Mouse (Mus musculus) activated CD4-positive, CD25-positive, alpha-beta regulatory T cell, adult 4 months (primary cell): ENCODE measurements around the gene Hps5. TPM values are rescaled to one million over a fixed set of nuclear protein-coding genes. Genes with fewer than 3 reads are reported as not detected.
"Not testable (repeated sequence)": the region's sequence is repeated elsewhere in the genome, so short reads cannot be mapped to it uniquely, and the experiment has no call there.

Source experiments
- ATAC-seq: one replicate; pipeline ENCODE4 v1.8.0; 2017
- polyA plus RNA-seq, 2 experiments: library from polyadenylated mRNA; unstranded; fragments of 100-300 nt; shearing (Covaris generic); gene quantifications; one replicate each; pipeline ENCODE4 v1.2.1; 2017

The Hps5 gene
- polyA plus RNA-seq, 2 experiments from 2014 or later: 17.6 to 17.8 TPM

DNA sequence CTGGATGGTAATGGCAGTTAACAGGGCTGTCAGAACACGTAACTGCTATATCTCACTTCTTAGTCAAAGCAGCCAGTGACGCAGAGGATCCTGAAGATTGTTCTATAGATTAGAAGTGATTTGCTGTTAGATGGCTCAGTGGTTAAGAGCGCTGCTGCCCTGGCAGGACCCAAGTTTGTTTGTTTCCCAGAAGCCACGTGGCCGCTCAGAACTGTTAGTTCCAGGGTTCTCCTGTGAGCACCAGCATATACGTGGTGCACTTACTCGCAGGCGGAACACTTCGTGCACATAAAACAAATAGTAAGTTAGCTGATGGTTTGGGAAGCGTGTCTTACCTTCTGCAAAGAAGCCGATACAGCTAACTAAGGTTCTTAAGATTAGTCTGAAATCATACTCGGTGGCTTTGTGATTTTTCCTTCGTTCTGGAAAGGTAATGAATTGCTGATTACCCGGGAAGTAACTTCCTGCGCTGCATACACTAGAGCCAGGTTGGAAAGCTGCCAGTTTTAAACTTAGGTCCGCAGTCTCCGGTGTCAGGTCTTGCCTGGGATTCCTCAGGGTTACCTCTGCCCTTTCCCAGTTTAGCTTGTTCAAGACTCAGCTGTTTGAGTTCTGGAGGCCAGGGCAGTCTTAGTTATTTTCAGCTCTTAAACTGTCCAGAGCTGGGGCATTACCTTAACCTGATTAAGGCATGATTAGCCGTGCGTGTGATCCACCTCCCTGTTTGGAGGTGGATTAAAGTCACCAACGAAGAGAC lies 31.4 kb upstream of the Hps5 start:
- ATAC-seq: no peak

- not testable (repeated sequence) for ATAC-seq
These were observed 25.2 kb upstream of the Hps5 start for GRCm38 (mm10) chr7:46820876-46821632.

GRCm38 (mm10) chr7:46814012-46814411 lies 18.1 kb upstream of the Hps5 start:
- ATAC-seq: no peak

- ATAC-seq: no peak
These were observed 14.5 kb upstream of the Hps5 start for GRCm38 (mm10) chr7:46810325-46810724.

DNA sequence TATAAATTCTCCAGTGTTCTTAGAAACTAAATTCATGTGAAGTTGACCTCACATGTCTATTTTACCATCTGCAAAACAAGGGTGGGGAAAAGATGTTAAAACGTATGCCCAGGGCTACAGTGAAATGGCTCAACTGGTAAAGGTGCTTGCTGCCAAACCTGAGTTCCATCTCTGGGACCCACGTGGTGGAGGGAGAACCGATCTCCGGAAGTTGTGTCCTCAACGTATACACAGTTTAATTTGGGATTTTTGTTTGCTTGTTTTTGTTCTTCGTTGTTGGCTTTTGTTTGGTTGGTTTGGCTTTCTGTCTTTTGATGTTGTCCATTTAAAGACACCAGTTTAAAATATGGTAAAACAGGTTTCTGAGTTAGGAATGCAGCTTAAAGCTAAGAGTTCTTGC lies 915 bp upstream of the Hps5 start:
- ATAC-seq: no peak

DNA sequence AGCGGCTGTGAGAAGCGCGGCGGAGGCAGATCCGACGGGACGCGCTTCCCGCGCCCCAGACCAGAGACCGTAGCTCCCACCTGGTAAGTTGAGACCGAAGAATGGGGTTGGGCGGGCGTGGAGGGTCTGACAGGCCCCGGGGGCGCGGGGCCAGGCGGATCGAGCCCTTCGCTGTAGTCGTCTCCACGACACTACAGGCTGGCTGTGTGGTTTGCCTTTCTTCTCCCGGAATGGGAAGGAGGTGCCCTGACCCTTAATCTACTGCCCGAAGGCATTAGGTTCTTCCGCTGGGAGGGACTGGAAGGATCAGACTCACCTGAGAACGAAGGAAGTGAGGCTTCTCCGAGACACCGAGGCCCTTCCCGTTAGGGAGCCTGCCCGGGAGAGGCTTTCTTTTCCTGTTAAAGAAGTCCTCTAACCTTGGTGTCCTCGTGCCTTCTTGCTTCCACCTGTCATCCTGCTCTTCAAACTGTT lies 379 bp upstream of the Hps5 start:
- peak; percentile 4 for ATAC-seq

- ATAC-seq: no peak
These were observed 2.0 kb downstream of the Hps5 start for GRCm38 (mm10) chr7:46793871-46794270.

DNA sequence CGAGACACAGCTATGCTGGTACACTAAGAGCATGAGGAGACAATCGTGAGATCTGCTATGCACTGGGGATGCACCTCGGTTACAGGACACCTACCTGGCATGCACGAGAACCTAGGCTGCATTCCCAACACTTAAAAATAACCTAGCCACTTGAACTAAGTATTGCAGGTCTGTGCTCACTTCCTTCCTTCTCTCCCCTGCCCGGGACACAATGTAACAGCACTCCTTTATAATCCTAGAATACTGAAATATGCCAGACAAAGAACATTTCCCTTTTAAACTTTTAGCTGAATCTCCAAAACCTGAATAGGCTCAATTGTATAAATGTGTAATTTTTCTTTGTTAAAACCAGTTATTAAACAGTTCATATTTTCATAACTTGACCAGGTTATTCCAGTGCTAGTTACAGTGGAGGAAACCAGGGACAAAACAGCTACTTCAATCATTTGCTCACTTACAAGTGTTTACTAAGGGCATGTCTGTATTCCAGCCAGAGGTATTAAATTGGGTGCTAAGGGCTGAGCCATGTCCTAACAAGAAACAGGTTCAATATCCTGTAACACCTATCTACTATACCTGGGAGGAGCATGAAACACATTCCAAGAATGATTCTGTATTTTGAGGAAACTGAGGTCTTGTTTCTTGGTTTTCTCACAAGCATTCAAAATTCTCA lies 6.6 kb downstream of the Hps5 start:
- ATAC-seq: no peak

DNA sequence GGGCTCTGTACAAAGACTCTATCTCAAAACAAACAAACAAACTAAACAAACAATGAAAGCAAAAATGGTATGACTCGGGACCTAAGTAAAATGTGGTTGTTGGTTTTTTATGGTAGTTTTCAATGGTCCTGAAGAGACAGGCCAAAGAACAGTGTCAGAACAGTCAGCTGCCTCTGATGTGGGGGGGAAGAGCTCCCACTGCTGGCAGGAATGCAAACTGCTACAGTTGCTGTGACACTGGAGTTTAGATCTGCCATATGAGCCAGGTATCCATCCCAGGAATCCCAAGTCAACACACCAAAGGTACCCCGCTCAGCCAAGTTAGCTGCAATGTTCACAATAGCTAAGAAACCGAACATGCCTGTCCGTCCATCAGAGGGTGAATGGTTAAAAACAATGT lies 25.2 kb downstream of the Hps5 start:
- peak; percentile 63 for ATAC-seq

DNA sequence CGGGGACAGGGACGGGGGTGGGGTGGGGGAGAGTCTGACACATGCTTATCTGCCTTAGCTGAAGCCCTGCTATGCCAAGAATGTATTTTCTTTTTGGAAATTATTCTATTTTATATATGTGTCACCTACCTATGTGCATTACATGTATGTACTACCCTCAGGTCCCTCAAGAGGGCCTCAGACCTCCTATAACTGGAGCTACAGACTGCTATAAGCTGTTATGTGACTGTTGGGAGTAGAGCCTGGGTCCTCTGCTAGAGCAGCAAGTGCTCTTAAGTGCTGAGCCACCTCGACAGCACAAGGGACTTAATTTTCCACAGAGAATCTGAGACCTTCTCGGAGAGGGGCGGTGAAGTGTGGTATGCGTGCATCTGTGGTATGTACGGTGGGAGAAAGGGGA lies 27.4 kb downstream of the Hps5 start:
- ATAC-seq: no peak

- no peak for ATAC-seq
These were observed 28.5 kb downstream of the Hps5 start for GRCm38 (mm10) chr7:46767371-46767770.

DNA sequence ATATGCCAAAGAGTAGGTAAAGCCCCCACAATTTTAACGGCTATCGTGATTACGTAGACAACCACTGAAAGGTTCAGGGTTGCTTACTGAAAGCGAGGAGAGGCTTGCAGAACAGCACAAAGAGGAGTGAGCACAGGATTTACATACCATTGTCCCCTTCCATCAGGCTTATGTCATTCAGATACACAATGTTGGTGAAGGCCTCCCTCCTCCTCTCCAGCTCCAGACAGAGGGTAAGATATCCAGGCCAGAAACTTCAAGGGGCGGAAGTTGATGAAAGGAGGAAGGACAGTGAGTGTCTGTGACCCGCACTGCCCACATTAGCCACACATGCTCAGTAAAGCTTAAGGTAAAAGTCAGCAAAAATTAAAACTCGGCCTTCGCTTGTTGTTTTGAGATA lies 31.2 kb downstream of the Hps5 start:
- no peak for ATAC-seq

DNA sequence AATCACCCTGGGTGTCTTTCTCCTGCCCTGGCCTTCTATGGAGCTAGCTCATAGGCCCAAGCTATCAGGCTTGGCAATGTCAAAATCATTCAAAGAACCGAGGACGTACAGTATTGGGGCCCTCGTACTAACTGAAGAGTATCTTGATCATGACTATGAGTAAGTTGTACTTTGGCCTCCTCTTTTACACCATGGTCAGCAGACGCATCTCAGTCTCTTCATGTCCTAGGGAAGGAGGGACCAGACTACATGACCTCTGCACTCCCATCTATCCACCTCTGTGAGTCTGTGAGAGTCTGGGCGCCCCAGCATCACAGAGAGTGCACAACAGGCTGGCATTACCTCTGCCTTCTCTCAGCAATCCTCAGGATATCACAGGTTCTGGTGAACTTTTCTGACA lies 33.3 kb downstream of the Hps5 start:
- no peak for ATAC-seq

DNA sequence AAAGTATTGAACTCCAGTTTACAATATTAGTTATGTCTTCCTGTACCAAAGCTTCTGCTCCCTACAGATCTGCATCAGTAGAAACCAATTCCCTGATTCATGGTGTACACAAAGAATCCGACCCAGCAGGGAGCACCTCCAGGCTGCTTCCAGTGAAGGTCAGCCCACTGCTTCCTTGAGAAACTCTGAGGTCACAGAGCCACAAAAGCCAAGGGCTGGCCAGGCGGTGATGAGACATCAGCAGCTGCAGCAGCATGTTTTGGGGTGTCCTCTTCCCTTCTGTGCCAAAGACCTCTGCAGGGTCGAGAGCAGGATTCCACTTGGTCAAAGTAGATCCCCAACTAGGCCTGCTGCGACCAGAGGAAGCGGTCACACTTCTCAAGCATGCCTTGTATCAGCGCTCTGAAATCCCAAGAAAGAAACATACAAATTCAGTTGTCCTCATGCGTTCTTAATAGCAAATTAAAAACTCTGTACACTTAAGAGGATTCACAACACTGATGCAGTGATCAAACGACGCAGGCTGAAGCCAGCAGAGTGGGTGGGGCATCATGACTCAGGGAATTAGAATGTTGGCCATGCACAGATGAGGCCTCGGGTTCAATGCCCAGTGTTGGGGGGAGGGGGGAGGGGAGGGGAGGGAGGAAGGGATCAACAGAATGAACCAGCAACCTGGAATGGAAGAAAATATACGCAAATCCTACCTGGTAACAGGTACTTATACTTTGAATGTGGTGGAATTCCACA lies 34.6 kb downstream of the Hps5 start:
- no peak for ATAC-seq

DNA sequence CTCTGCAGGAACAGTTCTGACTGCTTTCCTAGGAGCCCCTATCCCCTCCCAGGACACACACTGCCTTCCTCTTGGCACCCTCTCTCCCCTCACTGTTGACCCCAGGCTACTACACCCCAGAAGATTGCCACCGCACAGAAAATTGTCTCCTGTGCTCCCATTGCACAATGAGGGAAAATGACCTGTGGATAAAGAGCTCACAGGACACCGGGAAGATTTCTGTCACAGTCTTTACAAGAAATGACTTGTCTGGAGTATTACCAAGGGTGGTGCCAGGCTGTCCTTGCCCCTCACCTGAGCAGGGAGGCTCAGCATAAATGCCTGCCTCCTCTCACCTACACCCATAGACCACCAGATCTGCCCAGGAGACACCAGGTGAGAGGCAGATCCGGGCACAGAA lies 44.4 kb downstream of the Hps5 start, which contains the start of gene Saa2:
TSS of gene Saa2 (plus strand) at position 301 of the 400 bp plus-strand sequence.
- ATAC-seq: no peak

DNA sequence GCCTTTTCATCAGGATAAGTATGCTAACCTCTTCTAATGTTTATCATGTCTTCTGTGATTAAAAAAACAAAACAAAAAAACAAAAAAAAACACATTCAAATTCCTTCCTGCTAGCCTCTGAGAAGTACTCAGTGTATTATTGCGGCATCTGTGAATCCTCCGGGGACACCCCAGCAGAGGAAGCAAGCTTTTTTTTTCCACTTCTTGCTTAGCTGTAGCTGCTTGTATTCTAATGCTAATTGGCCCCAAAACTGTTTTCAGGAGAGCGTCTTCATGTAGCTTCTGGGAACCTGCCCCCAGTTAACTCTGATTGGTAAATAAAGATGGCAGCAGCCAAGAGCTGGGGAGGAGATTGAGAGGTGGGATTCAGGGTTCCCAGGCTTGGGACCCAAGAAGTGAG lies 47.4 kb downstream of the Hps5 start:
- no peak for ATAC-seq

- ATAC-seq: no peak
These were observed 49.5 kb downstream of the Hps5 start for GRCm38 (mm10) chr7:46746381-46746780.

DNA sequence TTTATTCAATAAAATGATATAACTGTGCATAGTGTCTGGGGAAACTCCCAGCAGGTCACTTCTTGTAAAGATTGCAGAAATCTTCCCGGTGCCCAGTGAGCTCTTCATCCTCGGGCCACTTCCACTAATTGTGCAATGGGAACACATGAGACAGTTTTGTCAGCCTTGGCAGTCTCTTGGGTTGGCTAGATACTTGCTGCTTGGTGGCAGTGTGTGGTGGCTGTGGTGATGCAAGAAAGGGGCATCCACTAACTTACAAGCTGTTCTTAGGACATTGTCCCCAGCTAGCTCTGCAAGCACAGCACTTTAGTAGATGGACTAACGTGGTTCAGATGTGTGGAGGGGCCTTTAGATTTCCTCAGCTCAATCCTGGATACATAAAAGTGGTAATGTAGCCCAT lies 50.0 kb downstream of the Hps5 start:
- no peak for ATAC-seq

GRCm38 (mm10) chr7:46742880-46743279 lies 53.0 kb downstream of the Hps5 start, which contains the start of gene Saa1:
TSS of gene Saa1 (minus strand) at chr7:46742980.
- not testable (repeated sequence) for ATAC-seq

DNA sequence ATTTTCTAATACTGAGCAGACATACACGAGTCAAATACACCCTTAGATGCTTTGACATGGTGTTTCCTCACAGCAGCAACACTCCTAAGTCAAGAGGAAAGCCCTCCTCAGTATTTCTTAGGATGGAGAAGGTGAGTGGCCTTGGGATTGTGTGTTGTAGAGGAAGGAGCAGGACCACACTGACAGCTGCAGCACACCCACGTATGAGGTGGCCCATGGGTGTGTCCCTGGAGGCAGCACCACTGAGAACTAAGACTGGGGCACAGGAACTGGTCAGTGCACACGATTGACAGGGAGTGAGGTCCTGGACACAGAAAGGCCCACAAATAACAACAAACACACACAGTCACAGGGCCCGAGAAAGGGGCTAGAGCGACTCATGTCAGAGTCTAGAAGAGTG lies 55.8 kb downstream of the Hps5 start:
- ATAC-seq: not testable (repeated sequence)

- ATAC-seq: no peak
These were observed 57.1 kb downstream of the Hps5 start for GRCm38 (mm10) chr7:46738561-46739460.
